Mouse (Mus musculus) midbrain, postnatal 0 days (tissue): ENCODE data around the gene Utrn. TPM values are rescaled to one million over a fixed set of nuclear protein-coding genes. Genes with fewer than 3 reads are reported as not detected.

Experiments used
- ATAC-seq: fragments of 200-750 bp; cut with Nextera tagmentation; 2 replicates; pipeline ENCODE4 v1.8.0; 2017; ENCODE audit warnings: moderate number of reproducible peaks, mild to moderate bottlenecking, moderate TSS enrichment, moderate library complexity; ENCODE audit not compliant: low FRiP score
- DNase-seq: peaks from one replicate; pipeline ENCODE4 v3.0.0-alpha.2; 2015; ENCODE audit warnings: low spot score
- H3K27ac ChIP-seq: fragments of 300-500 bp; sonication (generic); 2 replicates; pipeline ENCODE4 v1.5.1; 2014; ENCODE audit warnings: low read depth, mild to moderate bottlenecking, low read length, mixed read lengths
- H3K27me3 ChIP-seq: fragments of 300-500 bp; sonication (generic); 2 replicates; pipeline ENCODE4 v1.6.1; 2014; ENCODE audit warnings: low read length, control low read depth, mixed read lengths; ENCODE audit not compliant: insufficient read depth
- H3K36me3 ChIP-seq: fragments of 300-500 bp; sonication (generic); 2 replicates; pipeline ENCODE4 v1.6.1; 2014; ENCODE audit warnings: low read length, control low read depth, mixed read lengths; ENCODE audit not compliant: insufficient read depth
- H3K4me1 ChIP-seq: fragments of 300-500 bp; sonication (generic); 2 replicates; pipeline ENCODE4 v1.6.1; 2014; ENCODE audit warnings: mild to moderate bottlenecking, control low read depth, antibody characterized with exemption, low read length, mixed read lengths; ENCODE audit not compliant: insufficient read depth
- H3K4me2 ChIP-seq: fragments of 300-500 bp; sonication (generic); 2 replicates; pipeline ENCODE4 v1.6.1; 2014; ENCODE audit warnings: low read depth, mild to moderate bottlenecking, low read length, mixed read lengths; ENCODE audit not compliant: poor library complexity, severe bottlenecking
- H3K4me3 ChIP-seq: fragments of 300-500 bp; sonication (generic); 2 replicates; pipeline ENCODE4 v1.5.1; 2014; ENCODE audit warnings: low read depth, mild to moderate bottlenecking, low read length, moderate library complexity
- H3K9ac ChIP-seq: fragments of 300-500 bp; sonication (generic); replicated peaks from 2 replicates; pipeline ENCODE4 v1.6.1; 2014; ENCODE audit warnings: mild to moderate bottlenecking, low read length, moderate library complexity, mixed read lengths; ENCODE audit not compliant: poor library complexity, severe bottlenecking
- H3K9me3 ChIP-seq: fragments of 300-500 bp; sonication (generic); 2 replicates; pipeline ENCODE4 v1.6.1; 2016; ENCODE audit warnings: low read length, control low read depth
- CTCF ChIP-seq: IDR thresholded peaks from 2 replicates; pipeline ENCODE4 v1.5.1; 2016; ENCODE audit warnings: antibody characterized with exemption, mild to moderate bottlenecking
- WGBS: fragments of 180-500 bp; shearing (Covaris S2); extraction: QIAGEN DNeasy Blood & Tissue Kit; methylation state at CpG from one replicate; pipeline ENCODE4 v1.1.7; 2014; 5-methylcytosine and 5-hydroxymethylcytosine counted together
- polyA plus RNA-seq: library from polyadenylated mRNA; unstranded; fragments of >200 nt; fragmentation: Nextera tagmentation; extraction: Ambion mirVana; gene quantifications from 2 replicates; pipeline ENCODE4 v1.2.1, GENCODE M21; 2015
- total RNA-seq: library from RNA; depleted of rRNA; stranded (reverse); fragments of >200 nt; gene quantifications from 2 replicates; pipeline ENCODE4 v1.2.3, GENCODE M21; 2014

Gene Utrn
- total and polyA plus RNA-seq, 2 experiments from 2014 or later: 15.4 to 20.6 TPM

GRCm38 (mm10) chr10:12893339-12893738 is 24.2 kb upstream of the Utrn start:
- Histone ChIP-seq H3K4me3 (no peak overlapping the region), H3K4me2 (no peak overlapping the region), H3K27me3 (no peaks in the 10 kb centered on the region), H3K9ac (no peak overlapping the region), H3K27ac (no peak overlapping the region), H3K36me3 (no peaks in the 10 kb centered on the region), H3K9me3 (no peaks in the 10 kb centered on the region), H3K4me1 (no peaks in the 10 kb centered on the region)
- no peak for TF ChIP-seq CTCF
- DNase-seq: no peak
- ATAC-seq: no peak
- 97% methylated on average over 3 of the region's 3 CpGs for WGBS

- TF ChIP-seq CTCF: no peak
- no peaks in the 10 kb centered on the region for H3K9me3 ChIP-seq
- no peaks in the 10 kb centered on the region for H3K36me3 ChIP-seq
- ATAC-seq (no peak), DNase-seq (no peak)
- WGBS: 75% methylated on average over 13 of the region's 13 CpGs
- no peak overlapping the region for H3K4me2 ChIP-seq
- no peak overlapping the region for H3K27ac ChIP-seq
- no peak overlapping the region for H3K4me3 ChIP-seq
- H3K4me1 ChIP-seq: no peaks in the 10 kb centered on the region
- H3K27me3 ChIP-seq: no peaks in the 10 kb centered on the region
- H3K9ac ChIP-seq: no peak overlapping the region
Observed at GRCm38 (mm10) chr10:12888373-12888772, 19.2 kb upstream of the Utrn start.

- no peak for TF ChIP-seq CTCF
- no peak for DNase-seq
- Histone ChIP-seq H3K9me3 (no peaks in the 10 kb centered on the region), H3K4me3 (no peak overlapping the region), H3K27me3 (no peaks in the 10 kb centered on the region), H3K36me3 (no peaks in the 10 kb centered on the region), H3K4me1 (no peaks in the 10 kb centered on the region), H3K9ac (no peak overlapping the region), H3K4me2 (no peak overlapping the region), H3K27ac (no peak overlapping the region)
- 63% methylated on average over 2 of the region's 2 CpGs for WGBS
- no peak for ATAC-seq
Observed at GRCm38 (mm10) chr10:12887792-12888191, 18.6 kb upstream of the Utrn start.

- no peak for TF ChIP-seq CTCF
- Histone ChIP-seq H3K9me3 (no peaks in the 10 kb centered on the region), H3K9ac (no peak overlapping the region), H3K4me3 (no peak overlapping the region), H3K27ac (no peak overlapping the region), H3K4me1 (no peaks in the 10 kb centered on the region), H3K4me2 (no peak overlapping the region), H3K27me3 (no peaks in the 10 kb centered on the region), H3K36me3 (no peaks in the 10 kb centered on the region)
- no peak for DNase-seq
- ATAC-seq: no peak
- 59% methylated on average over 8 of the region's 8 CpGs for WGBS
Observed at GRCm38 (mm10) chr10:12884308-12884948, 15.3 kb upstream of the Utrn start.

- TF ChIP-seq CTCF: no peak
- WGBS: 87% methylated on average over 4 of the region's 4 CpGs
- no peak overlapping the region for H3K4me3 ChIP-seq
- ATAC-seq: no peak
- no peak overlapping the region for H3K4me2 ChIP-seq
- no peak overlapping the region for H3K9ac ChIP-seq
- no peak overlapping the region for H3K27ac ChIP-seq
- DNase-seq: no peak
- no peaks in the 10 kb centered on the region for H3K4me1 ChIP-seq
- no peaks in the 10 kb centered on the region for H3K36me3 ChIP-seq
- H3K27me3 ChIP-seq: no peaks in the 10 kb centered on the region
- no peaks in the 10 kb centered on the region for H3K9me3 ChIP-seq
Observed at GRCm38 (mm10) chr10:12881911-12882310, 12.7 kb upstream of the Utrn start.

GRCm38 (mm10) chr10:12879313-12879695 is 10.1 kb upstream of the Utrn start:
- Histone ChIP-seq H3K4me1 (no peaks in the 10 kb centered on the region), H3K9me3 (no peaks in the 10 kb centered on the region), H3K9ac (no peak overlapping the region), H3K4me2 (no peak overlapping the region), H3K36me3 (no peaks in the 10 kb centered on the region), H3K27me3 (no peaks in the 10 kb centered on the region), H3K4me3 (no peak overlapping the region), H3K27ac (no peak overlapping the region)
- TF ChIP-seq CTCF: no peak
- no peak for DNase-seq
- 6% methylated on average over 3 of the region's 3 CpGs for WGBS
- ATAC-seq: no peak
